Mouse (Mus musculus) liver, embryonic 14.5 days (tissue): ENCODE measurements around the gene 4921507P07Rik.
A peak's percentile ranks its signal among the peaks of the same experiment; 100 is the strongest.
"Not testable (repeated sequence)": the region's sequence is repeated elsewhere in the genome, so short reads cannot be mapped to it uniquely, and the experiment has no call there.

Experiments
- CTCF ChIP-seq: IDR thresholded peaks from 2 replicates; pipeline ENCODE4 v1.5.1; 2016; ENCODE audit warnings: antibody characterized with exemption, low read depth, control low read depth
- EP300 ChIP-seq: IDR thresholded peaks from 2 replicates; pipeline ENCODE4 v1.6.1; 2016; ENCODE audit warnings: antibody characterized with exemption, low read depth

GRCm38 (mm10) chr6:50618273-50618672, 21.8 kb upstream of the 4921507P07Rik start:
- TF ChIP-seq CTCF: peak; percentile 29; the same call in 1 of the 2 replicates
- not testable (repeated sequence) for TF ChIP-seq EP300
